Mouse (Mus musculus) spleen, adult 2 months (tissue): Measurements from ENCODE around the gene Zfp981.
"Not testable (repeated sequence)": the region's sequence is repeated elsewhere in the genome, so short reads cannot be mapped to it uniquely, and the experiment has no call there.

ENCODE experiments used
- CTCF ChIP-seq: fragments of 200-500 bp; IDR thresholded peaks from 2 replicates; pipeline ENCODE4 v1.5.1; 2011; ENCODE audit warnings: mild to moderate bottlenecking, inconsistent platforms; ENCODE audit not compliant: insufficient read depth, insufficient read length, insufficient replicate concordance; ENCODE audit errors: extremely low read depth
- POLR2A ChIP-seq: fragments of 200-500 bp; IDR thresholded peaks from 2 replicates; pipeline ENCODE4 v1.6.1; 2011; ENCODE audit warnings: low read depth, low read length, inconsistent platforms

- TF ChIP-seq CTCF, POLR2A: not testable (repeated sequence)
Measured at GRCm38 (mm10) chr4:146474716-146475676, 26.8 kb upstream of the Zfp981 start.
